Mouse (Mus musculus) CD4-positive helper T cell, adult 2 months (primary cell): ENCODE measurements around the gene Abl1.

ENCODE experiments used
- DNase-seq: peaks from one replicate; pipeline ENCODE4 v3.0.0-alpha.2; 2012; ENCODE audit warnings: low read depth, missing footprints, low spot score

The Abl1 gene

GRCm38 (mm10) chr2:31823933-31824730 is 136.0 kb downstream of the Abl1 start:
- peak; percentile 62 for DNase-seq

GRCm38 (mm10) chr2:31825469-31825911 is 137.3 kb downstream of the Abl1 start:
- peak; percentile 72 for DNase-seq

- DNase-seq, result no peak
Measured at GRCm38 (mm10) chr2:31826094-31827085, 138.2 kb downstream of the Abl1 start.

- no peak for DNase-seq
Measured at GRCm38 (mm10) chr2:31827877-31828276, 139.7 kb downstream of the Abl1 start.

GRCm38 (mm10) chr2:31828311-31828825 is 140.2 kb downstream of the Abl1 start:
- DNase-seq, result no peak

- DNase-seq, result no peak
Measured at GRCm38 (mm10) chr2:31836091-31836490, 147.9 kb downstream of the Abl1 start.

- DNase-seq, result no peak
Measured at GRCm38 (mm10) chr2:31836985-31837384, 148.8 kb downstream of the Abl1 start.

- no peak for DNase-seq
Measured at GRCm38 (mm10) chr2:31838868-31839267, 150.7 kb downstream of the Abl1 start.

GRCm38 (mm10) chr2:31844729-31845136 is 156.6 kb downstream of the Abl1 start:
- peak; percentile 16 for DNase-seq

- no peak for DNase-seq
Measured at GRCm38 (mm10) chr2:31845512-31845895, 157.3 kb downstream of the Abl1 start.

GRCm38 (mm10) chr2:31845896-31846691 is 157.9 kb downstream of the Abl1 start, which contains the start of gene Fibcd1:
TSS of gene Fibcd1 (minus strand) at chr2:31846005.
- peak; percentile 46 for DNase-seq

GRCm38 (mm10) chr2:31846692-31847660 is 158.8 kb downstream of the Abl1 start:
- peak; percentile 37 for DNase-seq

- peak; percentile 81 for DNase-seq
Measured at GRCm38 (mm10) chr2:31847908-31848307, 159.7 kb downstream of the Abl1 start.

- no peak for DNase-seq
Measured at GRCm38 (mm10) chr2:31850141-31850540, 162.0 kb downstream of the Abl1 start.
